Mouse (Mus musculus): ENCODE results near the gene Rgl1.
A peak's percentile ranks its signal among the peaks of the same experiment; 100 is the strongest.
"Not testable (repeated sequence)": the region's sequence is repeated elsewhere in the genome, so short reads cannot be mapped to it uniquely, and the experiment has no call there.

The Rgl1 gene

DNA sequence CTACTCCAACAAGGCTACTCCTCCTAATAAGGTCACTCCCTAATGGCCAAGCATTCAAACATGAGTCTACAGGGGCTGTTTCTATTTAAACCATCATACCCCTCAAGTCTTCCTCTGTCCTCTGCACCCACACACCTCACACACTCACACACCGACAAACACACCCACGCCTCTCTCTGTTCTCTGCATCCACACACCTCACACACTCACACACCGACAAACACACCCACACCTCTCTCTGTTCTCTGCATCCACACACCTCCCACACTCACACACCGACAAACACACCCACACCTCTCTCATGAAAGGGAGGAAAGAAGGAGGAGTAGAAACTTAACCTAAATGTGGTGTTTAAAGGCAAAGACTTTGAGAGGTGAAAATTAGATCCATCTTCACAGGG is 106.2 kb downstream of the Rgl1 start:
- DNase-seq (ENCODE audit: low read depth, low spot score): no peak

GRCm38 (mm10) chr1:152656601-152657000 is 109.5 kb downstream of the Rgl1 start:
- no peak for DNase-seq (ENCODE audit: low read depth, low spot score)

GRCm38 (mm10) chr1:152654851-152655250 is 111.3 kb downstream of the Rgl1 start:
- no peak for DNase-seq (ENCODE audit: low read depth, low spot score)

DNA sequence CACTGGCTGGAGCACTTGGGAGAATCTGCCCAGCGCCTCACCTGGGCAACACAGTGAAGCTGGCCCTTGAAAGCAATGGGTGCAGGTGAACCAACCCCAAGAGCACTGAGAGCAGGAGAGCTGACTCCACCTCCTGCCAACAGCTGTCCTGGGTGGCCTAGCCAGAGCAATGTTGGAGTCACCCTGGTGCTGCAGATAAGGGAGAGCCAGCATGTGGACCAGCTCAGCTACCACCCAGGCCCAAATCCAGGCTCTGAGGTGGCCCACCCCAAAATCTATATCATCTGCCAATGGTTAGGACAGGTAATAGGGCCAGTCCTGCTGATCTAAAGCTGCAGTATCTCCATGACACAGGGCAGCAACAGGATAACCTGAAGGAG is 114.7 kb downstream of the Rgl1 start:
- no peak for DNase-seq (ENCODE audit: low read depth, low spot score)

DNA sequence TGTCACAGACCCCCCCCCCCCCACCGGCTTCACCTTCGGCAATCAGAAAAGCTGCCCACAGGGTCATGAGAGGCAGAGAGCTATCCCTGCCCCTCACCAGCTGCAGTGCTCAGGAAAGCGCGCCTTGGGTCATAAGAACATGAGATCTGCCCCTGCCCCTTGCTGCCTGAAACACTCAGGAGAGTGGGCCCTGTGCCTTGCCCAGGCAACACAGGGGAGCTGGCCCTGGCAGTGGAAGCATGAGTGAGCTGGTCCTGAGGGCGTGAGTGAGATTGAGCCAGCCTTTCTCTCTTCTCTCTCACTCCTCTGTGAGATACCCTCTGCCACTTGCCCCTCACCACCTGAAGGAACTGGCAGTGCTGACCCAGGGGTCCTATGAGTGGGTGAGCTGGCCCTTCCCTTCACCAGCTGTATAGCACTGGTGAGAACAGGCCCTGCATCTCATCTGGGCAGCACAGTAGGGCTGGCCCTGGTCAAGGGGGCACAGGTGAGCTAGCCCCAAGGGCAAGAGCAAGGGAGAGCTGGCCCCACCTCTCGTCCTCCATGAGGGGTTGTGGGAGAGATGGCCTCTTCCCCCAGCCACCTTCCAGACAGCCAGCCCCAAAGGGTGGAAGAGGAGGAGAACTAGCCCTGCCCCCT is 115.2 kb downstream of the Rgl1 start:
- no peak for DNase-seq (ENCODE audit: low read depth, low spot score)

DNA sequence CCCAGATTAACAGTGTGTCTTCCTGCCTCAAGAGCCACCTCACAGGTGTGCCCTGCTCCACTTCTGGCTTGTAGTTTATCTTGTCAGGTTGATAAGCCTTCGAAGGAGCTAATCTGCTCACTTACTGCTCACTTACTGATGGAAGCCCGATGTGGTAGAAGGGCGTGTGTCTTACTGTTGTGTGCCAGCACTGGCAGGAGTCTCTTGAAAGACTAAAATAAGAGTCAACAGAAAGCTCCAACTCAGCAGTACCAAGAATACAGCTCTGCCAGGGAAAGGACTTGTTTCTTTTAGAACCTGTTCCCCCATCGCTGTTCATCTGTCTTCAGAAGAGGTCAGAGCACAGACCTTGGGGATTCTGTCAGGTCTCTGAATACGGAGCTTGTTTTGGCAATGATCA is 118.1 kb downstream of the Rgl1 start:
- DNase-seq (ENCODE audit: low read depth, low spot score): no peak

DNA sequence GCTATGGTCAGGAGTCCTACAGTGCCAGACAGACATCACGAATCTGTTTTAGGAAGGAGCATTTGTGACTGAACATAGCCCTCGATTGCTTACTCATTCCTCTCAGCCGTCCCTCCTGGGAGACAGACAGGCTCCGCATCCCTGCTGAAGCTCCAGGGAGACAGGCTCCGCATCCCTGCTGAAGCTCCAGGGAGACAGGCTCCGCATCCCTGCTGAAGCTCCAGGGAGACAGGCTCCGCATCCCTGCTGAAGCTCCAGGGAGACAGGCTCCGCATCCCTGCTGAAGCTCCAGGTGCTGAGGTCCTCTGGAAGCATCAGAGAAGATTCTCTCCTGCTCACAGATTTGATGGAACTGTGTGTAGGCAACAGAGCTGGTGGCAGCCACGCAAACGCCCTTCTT is 123.9 kb downstream of the Rgl1 start:
- DNase-seq (ENCODE audit: low read depth, low spot score): not testable (repeated sequence)

DNA sequence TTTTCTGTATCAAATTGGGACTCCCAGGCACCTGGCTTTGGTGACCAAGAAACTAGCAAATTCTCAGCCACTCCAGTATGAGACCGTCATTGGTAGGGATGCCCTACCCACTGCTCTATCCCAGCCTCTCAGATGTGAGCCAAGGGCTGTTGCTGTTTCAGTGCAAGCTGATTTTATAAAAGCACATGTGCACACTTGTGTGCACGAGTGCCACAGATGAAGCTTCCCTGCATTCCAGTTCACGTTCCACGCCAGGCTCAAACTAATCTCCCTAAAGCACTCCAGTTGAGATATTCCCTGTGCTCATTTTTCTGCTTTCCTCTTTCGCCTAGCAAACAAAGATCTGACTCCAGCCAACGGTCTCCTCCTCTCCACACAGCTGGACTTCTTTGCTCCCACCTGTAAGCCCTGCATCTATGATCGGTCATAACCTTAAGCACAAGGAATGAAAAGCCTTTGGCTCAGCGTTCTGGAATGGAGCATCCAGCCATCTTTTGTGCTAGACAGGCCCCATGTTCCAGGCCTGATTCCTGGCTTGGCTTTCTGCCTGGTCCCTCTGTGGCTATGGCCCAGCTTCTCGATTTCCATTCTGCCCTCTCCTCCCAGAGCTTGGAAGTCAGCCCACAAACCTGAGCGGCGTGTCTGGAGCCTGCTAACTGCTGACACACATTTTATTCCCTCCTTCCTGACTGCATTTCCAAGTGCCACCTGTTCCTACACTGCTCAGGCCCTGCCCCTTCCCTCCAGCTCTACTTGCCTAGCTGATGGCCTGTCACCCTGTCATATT is 125.8 kb downstream of the Rgl1 start:
- DNase-seq (ENCODE audit: low read depth, low spot score): peak; percentile 9

DNA sequence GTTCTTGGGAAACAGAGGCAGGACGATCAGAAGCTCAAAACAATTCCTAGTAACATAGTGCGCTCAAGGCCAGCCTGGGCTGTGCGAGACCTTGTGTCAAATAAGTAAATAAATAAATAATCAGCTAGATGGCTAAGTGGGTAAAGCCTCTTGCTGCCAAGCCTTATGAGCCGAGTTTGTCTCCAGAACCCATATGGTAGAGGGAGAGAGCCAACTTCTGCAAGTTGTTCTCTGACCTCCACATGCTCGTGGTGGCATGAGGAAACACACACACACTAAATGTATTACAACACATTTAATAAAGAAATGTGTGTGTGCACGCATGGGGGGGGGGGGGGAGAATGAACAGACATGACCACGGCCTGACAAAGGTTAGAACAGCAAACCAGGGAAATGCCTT is 126.8 kb downstream of the Rgl1 start:
- no peak for DNase-seq (ENCODE audit: low read depth, low spot score)

- DNase-seq (ENCODE audit: low read depth, low spot score): no peak
Measured at GRCm38 (mm10) chr1:152634638-152635037, 131.5 kb downstream of the Rgl1 start.

- no peak for DNase-seq (ENCODE audit: low read depth, low spot score)
Measured at GRCm38 (mm10) chr1:152629780-152630179, 136.4 kb downstream of the Rgl1 start.

- no peak for DNase-seq (ENCODE audit: low read depth, low spot score)
Measured at GRCm38 (mm10) chr1:152625651-152626050, 140.5 kb downstream of the Rgl1 start.

- DNase-seq (ENCODE audit: low read depth, low spot score): peak; percentile 39
Measured at GRCm38 (mm10) chr1:152624644-152625454, 141.3 kb downstream of the Rgl1 start.

DNA sequence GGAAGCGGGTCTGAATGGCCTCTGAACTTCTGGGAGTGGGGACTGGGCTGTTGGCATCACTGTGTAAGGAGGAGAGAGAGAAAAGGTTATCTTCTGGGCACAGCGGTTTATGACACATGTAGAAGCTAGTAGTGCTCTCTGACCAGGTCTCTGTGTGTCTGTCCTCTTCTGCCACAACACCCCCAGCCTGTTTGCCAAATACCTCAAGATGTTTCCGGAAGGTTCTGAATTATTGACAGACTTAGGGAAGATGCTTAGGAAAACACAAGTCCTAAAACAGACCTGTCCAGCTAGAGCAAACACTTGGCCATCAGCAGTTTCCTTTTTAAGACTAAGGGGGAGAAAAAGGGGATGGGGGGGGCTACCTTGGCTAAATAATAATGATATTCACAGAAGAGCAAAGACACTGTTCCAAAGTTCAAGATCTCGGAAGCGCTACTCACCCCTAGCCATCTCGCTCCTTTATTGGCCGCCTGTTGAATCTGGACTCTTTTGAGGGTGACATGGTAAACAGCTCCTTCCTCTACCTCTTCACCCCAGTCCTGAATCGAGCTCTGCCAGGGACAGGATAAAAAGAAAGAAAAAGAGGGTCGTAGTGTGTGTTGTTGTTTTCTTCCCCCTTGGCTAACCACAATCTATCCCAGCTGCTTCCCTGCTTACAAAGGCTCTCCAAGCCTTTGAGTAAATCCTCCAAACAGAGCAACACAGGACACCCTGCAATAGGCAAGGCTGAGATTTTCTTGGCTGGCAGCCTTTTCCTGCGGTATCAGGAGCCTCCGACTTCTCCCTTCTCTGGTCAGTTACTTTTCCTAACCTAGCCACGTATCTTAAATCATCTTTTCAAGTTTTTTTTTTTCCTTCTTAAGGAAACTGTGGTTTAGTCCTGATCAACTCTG is 142.5 kb downstream of the Rgl1 start:
- DNase-seq (ENCODE audit: low read depth, low spot score): no peak

GRCm38 (mm10) chr1:152622765-152623211 is 143.4 kb downstream of the Rgl1 start:
- no peak for DNase-seq (ENCODE audit: low read depth, low spot score)

DNA sequence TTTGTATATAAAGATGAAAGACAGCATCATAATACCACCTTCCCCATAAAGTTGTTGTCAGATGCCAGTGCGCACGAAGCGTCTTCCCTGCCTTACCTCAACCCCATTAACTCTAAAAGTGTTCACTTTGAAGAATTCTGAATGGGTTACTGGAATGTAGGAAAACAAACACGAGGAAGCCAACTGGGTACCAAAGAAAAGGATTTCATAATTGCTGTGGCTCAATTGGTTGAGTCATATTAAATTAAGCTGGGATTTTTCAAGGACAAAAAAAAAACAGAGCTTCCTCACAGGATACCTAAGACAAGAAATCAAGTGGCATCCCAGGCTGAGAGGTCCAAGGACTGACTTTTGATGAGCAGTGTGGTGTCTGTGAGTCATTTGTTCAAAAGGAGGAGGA is 144.5 kb downstream of the Rgl1 start:
- no peak for DNase-seq (ENCODE audit: low read depth, low spot score)

DNA sequence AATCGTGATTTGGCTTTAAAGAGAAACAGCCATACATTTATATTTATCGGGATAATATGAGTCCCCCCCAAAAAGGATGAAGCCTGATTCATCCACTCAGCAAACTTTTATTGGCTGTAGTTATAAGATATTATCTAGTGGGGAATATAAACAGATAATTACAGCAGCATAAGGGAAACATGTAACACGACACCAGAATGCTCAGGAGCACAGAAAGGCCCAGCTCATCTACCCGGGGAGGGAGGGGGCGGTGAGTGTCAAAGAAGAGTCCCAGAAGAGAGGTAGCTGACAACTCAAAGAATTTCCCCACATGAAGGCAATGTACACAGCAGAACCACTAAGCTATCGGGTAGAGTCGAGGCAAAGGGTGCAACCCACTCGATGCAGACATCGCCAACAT is 146.8 kb downstream of the Rgl1 start:
- no peak for DNase-seq (ENCODE audit: low read depth, low spot score)

DNA sequence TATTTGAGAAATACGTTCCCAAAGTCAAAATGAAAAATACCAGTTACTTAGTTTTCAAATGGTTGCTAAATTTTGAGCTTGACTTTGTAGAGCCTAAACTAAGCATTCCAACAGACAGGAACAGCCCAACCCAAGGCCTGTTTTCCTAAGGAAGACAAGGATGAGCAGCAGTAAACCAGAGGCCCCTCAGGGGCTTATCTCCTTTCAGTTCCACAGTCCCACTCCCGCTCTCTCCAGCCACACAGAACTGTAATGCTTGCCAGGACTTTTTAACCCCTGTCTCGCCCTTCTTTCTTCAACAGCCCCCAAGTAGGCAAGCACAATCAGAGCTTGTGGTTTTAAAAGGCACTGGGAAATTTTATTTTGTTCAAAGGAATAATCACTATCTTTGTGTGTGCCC is 147.3 kb downstream of the Rgl1 start:
- no peak for DNase-seq (ENCODE audit: low read depth, low spot score)

GRCm38 (mm10) chr1:152618381-152618780 is 147.8 kb downstream of the Rgl1 start:
- DNase-seq (ENCODE audit: low read depth, low spot score): no peak

- no peak for DNase-seq (ENCODE audit: low read depth, low spot score)
Measured at GRCm38 (mm10) chr1:152617745-152618342, 148.3 kb downstream of the Rgl1 start.

DNA sequence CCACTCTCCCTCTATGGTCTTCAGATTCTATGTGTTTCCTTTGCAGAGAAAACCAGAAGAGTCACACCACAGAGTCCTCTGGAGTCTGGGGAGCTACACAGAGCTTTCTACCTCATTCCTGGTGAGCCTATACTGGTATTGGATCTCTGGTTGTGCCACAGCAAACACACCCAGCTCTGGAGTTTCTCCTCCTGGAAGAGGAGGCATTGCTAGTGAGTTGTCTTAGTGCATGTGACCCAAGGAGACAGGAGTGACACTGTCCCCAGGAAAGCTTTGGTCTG is 149.4 kb downstream of the Rgl1 start:
- no peak for DNase-seq (ENCODE audit: low read depth, low spot score)

All from retina, postnatal 7 days (tissue).